Mouse (Mus musculus): ENCODE measurements around the gene Slit3.

- TF ChIP-seq CTCF (IDR thresholded peaks at IDR 0.05; ENCODE audit: extremely low read depth, insufficient read length, insufficient replicate concordance, low read depth, low read length) (no peak), POLR2A (IDR thresholded peaks at IDR 0.05; ENCODE audit: low read depth, low read length) (no peak)
These were observed 383.0 kb downstream of the Slit3 start for GRCm38 (mm10) chr11:35504051-35504450.
